Mouse (Mus musculus): ENCODE measurements around the gene Tspan14.

The Tspan14 gene

GRCm38 (mm10) chr14:40864811-40865514 lies 101.6 kb downstream of the Tspan14 start:
- no peak for DNase-seq

GRCm38 (mm10) chr14:40863659-40864058 lies 102.9 kb downstream of the Tspan14 start:
- DNase-seq, result no peak

GRCm38 (mm10) chr14:40863022-40863421 lies 103.6 kb downstream of the Tspan14 start:
- DNase-seq, result no peak

Data from cerebellum, adult 8-10 months (tissue).